ENCODE assay signal across 10 mouse cellular contexts in genomic region chr3:51505465-51505864, GRCm38 (mm10). TPM values are rescaled to one million over a fixed set of nuclear protein-coding genes. Genes with fewer than 3 reads are reported as not detected.
DNase-seq lines count a peak whose midpoint lies in the region; ATAC-seq and TF ChIP-seq lines count a peak whose summit lies in the region.
"Had no signal": no experiment of that assay in that cellular context is flagged by ENCODE, and none has a peak within 500 bp of the region (broad histone marks: within the 10 kb centered on the region; RNA-seq: fewer than 3 reads in every experiment).

No protein-coding gene starts in this region.

- no peaks in the 10 kb centered on the region for H3K9me3 ChIP-seq in hindbrain, embryonic 10.5 days
- H3K9me3 ChIP-seq in hindbrain, embryonic 14.5 days (ENCODE audit: control insufficient read depth, low read length) = no peaks in the 10 kb centered on the region
- H3K9me3 ChIP-seq in ES-E14 (ENCODE audit: control insufficient read depth, insufficient read depth, low read depth, low read length) = no peaks in the 10 kb centered on the region
- H3K9me3 ChIP-seq: embryonic facial prominence, embryonic 15.5 days had no signal

- DNase-seq in hindbrain, embryonic 10.5 days (ENCODE audit: low spot score) = peak; percentile 80
- no peak for DNase-seq in hindbrain, embryonic 14.5 days (ENCODE audit: low spot score)
- DNase-seq in ES-E14 (ENCODE audit: low read depth, low spot score) = no peak
- peak; percentile 19 to 33 for DNase-seq in gastrocnemius, adult 8-10 months (ENCODE audit: low spot score in 2 of 2)
- peak; percentile 12 for DNase-seq in lung, postnatal 25 days (ENCODE audit: low spot score)
- no peak for DNase-seq in right cerebral cortex, postnatal 10 days (ENCODE audit: low spot score in 2 of 2)
- no peak for DNase-seq in frontal cortex, postnatal 10 days (ENCODE audit: low spot score in 2 of 2)
- no peak for DNase-seq in right cerebral cortex, postnatal 36 days (ENCODE audit: low spot score in 2 of 2)
- DNase-seq: liver, postnatal 0 days had no signal

- WGBS in hindbrain, embryonic 10.5 days = 51% methylated on average over 19 of the region's 19 CpGs
- 41% methylated on average over 19 of the region's 19 CpGs for WGBS in hindbrain, embryonic 14.5 days

- no peak overlapping the region for H3K4me3 ChIP-seq in hindbrain, embryonic 10.5 days
- H3K4me3 ChIP-seq in hindbrain, embryonic 14.5 days (replicated peaks; ENCODE audit: low read length) = no peak overlapping the region
- peak overlapping the region; percentile 11 to 19; a peak in 3 of 4 replicates for H3K4me3 ChIP-seq in ES-E14 (ENCODE audit: insufficient read depth in 1 of 2, low read depth in 1 of 2, low read length in 2 of 2, poor library complexity in 1 of 2, severe bottlenecking in 1 of 2)
- H3K4me3 ChIP-seq: embryonic facial prominence, embryonic 15.5 days had no signal

- H3K4me2 ChIP-seq in hindbrain, embryonic 14.5 days (replicated peaks) = no peak overlapping the region
- H3K4me2 ChIP-seq: embryonic facial prominence, embryonic 15.5 days had no signal

- peak overlapping the region; percentile 81 for H3K27ac ChIP-seq in hindbrain, embryonic 10.5 days
- H3K27ac ChIP-seq in hindbrain, embryonic 14.5 days = no peak overlapping the region
- no peak overlapping the region for H3K27ac ChIP-seq in ES-E14 (ENCODE audit: insufficient read depth, low read depth, low read length, poor library complexity, severe bottlenecking)
- H3K27ac ChIP-seq: embryonic facial prominence, embryonic 15.5 days had no signal

- ATAC-seq in hindbrain, embryonic 14.5 days (ENCODE audit: low FRiP score) = no peak
- ATAC-seq: liver, postnatal 0 days had no signal

- H3K9ac ChIP-seq in hindbrain, embryonic 14.5 days = no peak overlapping the region
- H3K9ac ChIP-seq in ES-E14 (ENCODE audit: insufficient read depth, low read depth, low read length, poor library complexity, severe bottlenecking) = peak overlapping the region; percentile 14
- H3K9ac ChIP-seq: embryonic facial prominence, embryonic 15.5 days; liver, postnatal 0 days had no signal

- in situ Hi-C loops in ES-E14 (cut with MboI; ENCODE audit: low sequenced_read_pairs in 2 of 2, unreplicated experiment in 2 of 2) = no loop called here

- H3K36me3 ChIP-seq in hindbrain, embryonic 10.5 days = no peaks in the 10 kb centered on the region
- H3K36me3 ChIP-seq in hindbrain, embryonic 14.5 days (replicated peaks; ENCODE audit: control insufficient read depth, insufficient read depth) = no peaks in the 10 kb centered on the region
- no peaks in the 10 kb centered on the region for H3K36me3 ChIP-seq in ES-E14 (ENCODE audit: control insufficient read depth, insufficient read depth, low read length, poor library complexity, severe bottlenecking)
- H3K36me3 ChIP-seq: embryonic facial prominence, embryonic 15.5 days had no signal

- H3K4me1 ChIP-seq in hindbrain, embryonic 10.5 days (replicated peaks) = peaks cover 15% of the 10 kb centered on the region; the same call in 1 of the 2 replicates
- no peaks in the 10 kb centered on the region for H3K4me1 ChIP-seq in hindbrain, embryonic 14.5 days (replicated peaks; ENCODE audit: control insufficient read depth, insufficient read depth, low read length)
- H3K4me1 ChIP-seq in ES-E14 (ENCODE audit: control insufficient read depth in 2 of 2, insufficient read depth in 2 of 2, low read length in 2 of 2, poor library complexity in 1 of 2) = no peaks in the 10 kb centered on the region

- H3K27me3 ChIP-seq in hindbrain, embryonic 10.5 days (ENCODE audit: insufficient read depth, poor library complexity, severe bottlenecking) = no peaks in the 10 kb centered on the region
- H3K27me3 ChIP-seq in hindbrain, embryonic 14.5 days (ENCODE audit: control insufficient read depth, insufficient read depth, low read length) = no peaks in the 10 kb centered on the region
- H3K27me3 ChIP-seq: embryonic facial prominence, embryonic 15.5 days had no signal

TF ChIP-seq in ES-E14, 5 proteins besides CTCF, POLR2A, EP300 and RAD21:
- TF ChIP-seq HCFC1 (IDR thresholded peaks at IDR 0.05; ENCODE audit: borderline replicate concordance, insufficient read depth, low read length) (no peak), ZC3H11A (IDR thresholded peaks at IDR 0.05; ENCODE audit: borderline replicate concordance, low read depth, low read length) (no peak), CHD2 (IDR thresholded peaks at IDR 0.05; ENCODE audit: low read depth, low read length) (no peak), ZNF384 (IDR thresholded peaks at IDR 0.05; ENCODE audit: low read depth, low read length) (no peak), MAFK (IDR thresholded peaks at IDR 0.05; ENCODE audit: insufficient read depth, low read depth, low read length) (no peak)

RNA-seq across cellular contexts. Expression of gene Rab33b, which starts 21.7 kb away (rescaled TPM):
- polyA plus RNA-seq in hindbrain, embryonic 10.5 days (2016; fragmentation: Nextera tagmentation; extraction: Ambion mirVana) = 11.8 and 14.4 TPM in 2 replicates
- 26.6 and 29.9 TPM in 2 replicates for polyA plus RNA-seq in hindbrain, embryonic 14.5 days (2014; fragmentation: Nextera tagmentation; extraction: Ambion mirVana)
- total RNA-seq in ES-E14 (2012; rRNA removed) = 4.0 and 7.5 TPM in 2 replicates
- 1 to 10 TPM; 5.5 to 9.8 (median 8.8) TPM for total RNA-seq in gastrocnemius, adult 8-10 months (2022)

RNA-seq across cellular contexts. Expression of gene Setd7, which starts 55.2 kb away (rescaled TPM):
- 3.0 and 3.2 TPM in 2 replicates for polyA plus RNA-seq in hindbrain, embryonic 10.5 days (2016; fragmentation: Nextera tagmentation; extraction: Ambion mirVana)
- 2.7 and 2.9 TPM in 2 replicates for polyA plus RNA-seq in hindbrain, embryonic 14.5 days (2014; fragmentation: Nextera tagmentation; extraction: Ambion mirVana)
- 14.0 and 17.5 TPM in 2 replicates for total RNA-seq in ES-E14 (2012; rRNA removed)
- total RNA-seq in gastrocnemius, adult 8-10 months (2022) = 100 to 1,000 TPM; 178 to 234 (median 186) TPM

Comparison
In these comparisons a context has a peak if more than half of its experiments do, and no peak if none do; other contexts are left out.
1. DNase-seq: peak in hindbrain, embryonic 10.5 days (single experiment), gastrocnemius, adult 8-10 months (2 of 2) and lung, postnatal 25 days (single experiment); none in hindbrain, embryonic 14.5 days (single experiment), ES-E14 (single experiment), right cerebral cortex, postnatal 10 days (0 of 2), frontal cortex, postnatal 10 days (0 of 2) and right cerebral cortex, postnatal 36 days (0 of 2).
2. H3K4me3 ChIP-seq: peak in ES-E14 (2 of 2); none in hindbrain, embryonic 10.5 days (single experiment) and hindbrain, embryonic 14.5 days (single experiment).